Mouse (Mus musculus) spleen, adult 2 months (tissue): ENCODE measurements around the gene Oas1e.

Experiments
- CTCF ChIP-seq: fragments of 200-500 bp; IDR thresholded peaks from 2 replicates; pipeline ENCODE4 v1.5.1; 2011; ENCODE audit warnings: mild to moderate bottlenecking, inconsistent platforms; ENCODE audit not compliant: insufficient read depth, insufficient read length, insufficient replicate concordance; ENCODE audit errors: extremely low read depth
- POLR2A ChIP-seq: fragments of 200-500 bp; IDR thresholded peaks from 2 replicates; pipeline ENCODE4 v1.6.1; 2011; ENCODE audit warnings: low read depth, low read length, inconsistent platforms

- TF ChIP-seq CTCF (no peak), POLR2A (no peak)
These were observed 8.3 kb downstream of the Oas1e start for GRCm38 (mm10) chr5:120787042-120787441.
